Mouse (Mus musculus): Measurements from ENCODE around the gene Arrb2.
A peak's percentile ranks its signal among the peaks of the same experiment; 100 is the strongest.
"Not testable (repeated sequence)": the region's sequence is repeated elsewhere in the genome, so short reads cannot be mapped to it uniquely, and the experiment has no call there.

The Arrb2 gene

GRCm38 (mm10) chr11:70432048-70432894 is at the start of gene Arrb2:
Gene Arrb2 (plus strand): TSS chr11:70432635.
- peak; percentile 96 to 97 for DNase-seq (ENCODE audit: low spot score in 2 of 2)

- no peak for DNase-seq (ENCODE audit: low spot score in 2 of 2)
These were observed 48.3 kb upstream of the Arrb2 start for GRCm38 (mm10) chr11:70384136-70384535.

DNA sequence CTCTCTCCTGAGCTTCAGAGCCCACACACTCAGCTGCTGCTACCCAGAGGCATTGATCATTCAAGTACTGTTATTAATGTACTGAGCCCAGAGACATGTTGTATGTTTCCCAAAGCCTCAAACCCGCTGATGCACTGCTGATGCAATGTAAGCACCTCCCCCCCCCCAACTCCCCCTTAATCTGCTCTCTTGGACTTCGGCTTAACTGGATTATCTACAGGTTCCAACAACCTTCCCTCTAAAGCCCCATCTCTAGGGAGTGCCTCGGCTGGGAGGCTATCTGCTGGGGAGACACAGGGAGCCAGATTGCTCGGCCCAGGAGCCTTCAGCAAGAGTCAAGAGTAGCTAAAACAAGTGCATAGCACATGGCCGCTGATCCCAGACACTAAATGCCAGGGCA is 45.0 kb upstream of the Arrb2 start:
- no peak for DNase-seq (ENCODE audit: low spot score in 2 of 2)

- no peak for DNase-seq (ENCODE audit: low spot score in 2 of 2)
These were observed 43.0 kb upstream of the Arrb2 start for GRCm38 (mm10) chr11:70389421-70389820.

GRCm38 (mm10) chr11:70403598-70403997 is 28.8 kb upstream of the Arrb2 start:
- peak in 1 of 2 experiments; percentile 34 for DNase-seq (ENCODE audit: low spot score in 2 of 2)

- peak; percentile 76 to 85 for DNase-seq (ENCODE audit: low spot score in 2 of 2)
These were observed 22.7 kb upstream of the Arrb2 start, which contains the start of gene Pelp1 for GRCm38 (mm10) chr11:70409594-70410296. Gene Pelp1 (minus strand): TSS chr11:70410031.

DNA sequence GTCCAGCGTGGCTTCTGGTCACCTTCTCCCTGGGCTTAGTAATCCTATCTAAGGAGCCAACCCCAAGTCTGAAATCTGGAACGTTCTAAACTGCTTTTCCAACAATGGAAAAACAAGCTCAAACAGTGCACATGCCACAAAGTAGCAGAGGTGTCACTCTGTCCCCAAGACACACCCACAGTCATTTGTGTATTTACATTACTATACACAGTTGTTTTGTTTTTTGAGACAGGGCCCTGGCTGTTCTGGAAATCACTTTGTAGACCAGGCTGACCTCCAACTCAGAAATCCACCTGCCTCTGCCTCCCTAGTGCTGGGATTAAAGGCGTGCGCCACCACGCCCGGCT is 22.2 kb upstream of the Arrb2 start:
- no peak for DNase-seq (ENCODE audit: low spot score in 2 of 2)

DNA sequence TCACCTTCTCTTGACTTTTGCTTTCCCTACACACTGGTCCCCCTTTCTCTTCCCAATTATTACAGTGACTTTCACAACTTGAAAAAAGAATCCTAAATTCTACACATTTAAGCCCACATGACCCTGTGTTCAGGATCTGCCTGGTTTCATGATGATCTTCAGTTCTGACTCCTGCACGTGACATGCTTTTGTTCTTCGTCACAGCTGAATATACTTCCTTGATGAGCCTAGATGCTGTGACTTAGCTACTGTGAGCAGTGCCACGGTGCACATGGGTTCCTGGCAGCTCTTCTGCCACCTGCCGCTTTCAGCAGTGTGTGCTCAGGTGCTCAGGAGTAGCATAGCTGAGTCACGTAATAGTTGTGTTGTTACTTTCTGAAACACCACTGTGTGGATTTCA is 19.8 kb upstream of the Arrb2 start:
- DNase-seq (ENCODE audit: low spot score in 2 of 2) = no peak

DNA sequence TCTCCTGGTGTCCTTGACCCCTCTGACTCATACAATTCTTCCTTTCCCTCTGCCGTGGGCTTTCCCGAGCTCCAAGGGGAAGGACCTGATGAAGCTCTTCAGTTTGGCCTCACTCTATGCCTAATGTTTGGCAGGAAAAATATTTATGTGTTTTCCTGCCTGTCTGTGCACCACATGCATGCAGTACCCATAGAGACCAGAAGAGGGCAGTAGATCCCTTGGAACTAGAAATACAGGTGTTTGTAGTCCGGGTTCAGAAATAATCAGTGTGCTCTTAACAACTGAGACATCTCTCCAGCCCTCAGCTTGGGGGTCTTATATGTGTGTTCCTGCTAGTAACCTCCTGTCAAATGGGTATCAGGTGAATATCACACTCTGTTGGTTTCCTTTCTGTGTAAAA is 18.5 kb upstream of the Arrb2 start:
- DNase-seq (ENCODE audit: low spot score in 2 of 2) = peak in 1 of 2 experiments; percentile 79

DNA sequence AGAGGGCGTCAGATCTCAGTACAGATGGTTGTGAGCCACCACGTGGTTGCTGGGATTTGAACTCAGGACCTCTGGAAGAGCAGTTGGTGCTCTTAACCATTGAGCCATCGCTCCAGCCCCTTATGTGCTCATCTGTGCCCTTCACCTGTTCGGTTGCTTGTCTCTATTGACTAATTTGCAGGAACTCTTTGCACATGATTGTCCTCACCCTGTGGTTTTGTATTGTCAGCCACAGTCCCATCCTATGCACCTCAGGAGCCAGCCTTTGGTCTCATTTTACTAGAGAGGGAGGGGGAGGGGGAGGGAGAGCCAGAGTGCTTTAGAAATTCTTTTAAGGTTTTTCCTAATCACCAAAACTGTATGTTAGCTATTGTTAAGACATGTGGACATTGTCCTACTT is 14.2 kb upstream of the Arrb2 start:
- DNase-seq (ENCODE audit: low spot score in 2 of 2) = no peak

- DNase-seq (ENCODE audit: low spot score in 2 of 2) = no peak
These were observed 12.9 kb upstream of the Arrb2 start for GRCm38 (mm10) chr11:70419486-70419885.

GRCm38 (mm10) chr11:70426598-70426997 is 5.8 kb upstream of the Arrb2 start:
- DNase-seq (ENCODE audit: low spot score in 2 of 2) = not testable (repeated sequence)

- DNase-seq (ENCODE audit: low spot score in 2 of 2) = no peak
These were observed 861 bp upstream of the Arrb2 start for GRCm38 (mm10) chr11:70431574-70431973.

DNA sequence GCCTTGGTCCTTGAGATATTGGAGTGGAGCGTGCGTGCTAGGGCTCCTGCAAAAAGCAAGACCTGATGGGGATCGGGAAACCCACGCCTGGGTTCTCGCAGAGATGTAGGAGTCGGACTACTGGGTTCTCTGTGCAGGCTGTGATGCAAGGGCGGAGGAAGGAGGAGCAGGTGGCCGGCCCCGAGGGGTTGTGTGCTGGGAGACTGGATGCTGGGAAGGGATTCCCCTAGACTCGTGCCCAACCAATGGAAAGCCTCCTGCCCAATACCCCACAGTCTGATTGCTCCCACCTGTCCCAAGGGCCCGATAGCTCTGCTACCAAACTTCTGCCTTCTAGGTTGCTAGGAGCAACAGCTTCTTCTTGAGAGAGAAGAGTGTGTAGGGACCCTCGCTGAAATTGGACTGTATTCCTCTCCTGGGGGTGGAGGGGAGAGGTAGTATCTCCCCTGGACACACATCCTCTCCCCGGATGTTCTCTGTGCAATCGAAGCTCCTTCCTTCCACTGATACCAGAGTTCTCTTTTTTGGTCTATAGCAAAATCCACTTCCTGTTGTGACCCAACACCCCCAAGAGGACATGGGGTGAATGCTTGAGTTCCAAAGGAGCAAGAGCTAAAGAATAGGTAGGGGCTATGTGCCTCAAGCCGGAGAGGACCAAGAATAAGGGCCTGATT is 597 bp downstream of the Arrb2 start:
- DNase-seq (ENCODE audit: low spot score in 2 of 2) = peak in 1 of 2 experiments; percentile 63

GRCm38 (mm10) chr11:70433569-70433943 is 1.1 kb downstream of the Arrb2 start:
- no peak for DNase-seq (ENCODE audit: low spot score in 2 of 2)

DNA sequence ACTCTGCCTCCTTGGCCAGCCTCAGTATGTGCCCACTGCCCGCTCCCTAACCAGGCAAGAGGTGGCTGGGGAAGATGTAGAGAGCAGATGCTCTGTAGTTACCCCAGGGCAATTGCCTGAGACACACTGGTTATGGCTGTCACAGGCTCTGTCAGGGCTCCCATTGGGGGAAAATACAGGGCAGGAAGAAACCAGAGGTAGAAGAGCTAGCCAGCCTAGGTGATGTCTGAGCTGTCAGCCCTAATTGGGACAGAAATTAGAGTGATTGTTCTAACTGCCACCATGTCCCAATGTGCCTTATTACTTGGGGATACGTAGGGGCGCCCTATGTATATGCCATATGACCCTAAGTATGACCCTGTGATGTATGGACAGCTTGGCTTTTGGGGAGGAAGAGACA is 1.5 kb downstream of the Arrb2 start:
- DNase-seq (ENCODE audit: low spot score in 2 of 2) = no peak

- no peak for DNase-seq (ENCODE audit: low spot score in 2 of 2)
These were observed 3.0 kb downstream of the Arrb2 start for GRCm38 (mm10) chr11:70435476-70435875.

DNA sequence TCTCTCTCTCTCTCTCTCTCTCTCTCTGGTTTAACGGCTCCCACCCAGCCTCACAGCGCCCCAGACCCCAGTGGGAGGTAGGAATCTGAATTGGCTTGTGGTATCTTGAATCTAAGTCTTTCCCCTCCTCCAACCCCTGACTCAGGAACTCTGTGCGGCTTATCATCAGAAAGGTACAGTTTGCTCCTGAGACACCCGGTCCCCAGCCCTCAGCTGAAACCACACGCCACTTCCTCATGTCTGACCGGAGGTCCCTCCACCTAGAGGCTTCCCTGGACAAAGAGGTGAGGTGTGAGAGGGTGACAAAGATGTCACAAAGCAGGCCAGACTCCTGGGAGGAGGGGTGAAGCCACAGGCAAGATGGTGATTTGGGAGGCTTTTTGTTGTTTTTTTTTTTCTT is 5.0 kb downstream of the Arrb2 start:
- DNase-seq (ENCODE audit: low spot score in 2 of 2) = no peak

DNA sequence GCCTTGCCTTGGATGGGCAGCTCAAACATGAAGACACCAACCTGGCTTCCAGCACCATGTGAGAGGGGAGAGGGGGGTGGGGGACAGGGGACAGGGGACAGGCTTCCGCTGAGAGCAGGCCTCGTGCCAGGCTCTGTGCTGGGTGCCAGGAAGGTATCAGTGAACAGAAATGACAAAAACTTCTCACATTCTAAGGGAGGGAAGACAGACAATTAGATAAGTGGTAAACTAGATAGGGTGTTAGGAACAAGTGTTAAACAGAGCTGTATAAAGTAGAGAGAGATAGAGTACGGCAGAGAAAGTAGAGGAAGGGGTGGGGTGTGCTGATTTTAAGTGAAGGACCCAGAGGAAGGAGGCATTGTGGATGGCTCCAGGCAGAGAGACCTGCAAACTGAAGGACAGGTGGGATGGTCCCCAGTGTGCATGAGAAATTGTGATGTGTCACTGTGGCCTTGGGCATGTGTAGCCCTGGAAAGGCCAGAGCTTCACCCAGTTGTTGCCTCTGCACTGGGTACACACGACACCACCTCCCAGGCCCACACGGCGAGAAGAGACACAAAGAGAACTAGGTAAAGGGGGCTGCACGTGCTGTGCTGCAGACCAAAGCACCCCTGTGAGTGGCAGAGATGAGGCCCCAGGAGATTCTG is 6.4 kb downstream of the Arrb2 start:
- no peak for DNase-seq (ENCODE audit: low spot score in 2 of 2)

GRCm38 (mm10) chr11:70440637-70441036 is 8.2 kb downstream of the Arrb2 start:
- DNase-seq (ENCODE audit: low spot score in 2 of 2) = no peak

GRCm38 (mm10) chr11:70441882-70442281 is 9.4 kb downstream of the Arrb2 start:
- no peak for DNase-seq (ENCODE audit: low spot score in 2 of 2)

DNA sequence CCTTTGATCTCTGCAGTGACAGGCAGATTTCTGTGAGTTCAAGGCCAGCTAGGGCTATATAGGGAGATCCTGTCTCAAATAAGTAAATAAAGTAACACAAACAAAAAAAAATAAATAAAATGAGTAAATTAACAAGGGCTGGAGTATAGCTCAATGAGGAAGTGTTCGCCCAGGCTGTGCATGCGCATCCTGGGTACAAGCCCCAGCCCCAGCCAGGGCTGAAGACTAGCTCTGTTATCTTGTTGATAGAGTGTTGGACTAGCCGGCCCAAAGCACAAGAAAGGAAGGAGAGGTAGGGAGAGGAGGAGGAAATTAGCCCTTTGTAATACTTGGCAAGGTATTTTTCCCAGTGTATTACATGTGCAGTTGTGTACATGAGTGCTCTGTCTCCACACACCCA is 11.5 kb downstream of the Arrb2 start:
- DNase-seq (ENCODE audit: low spot score in 2 of 2) = no peak

All from left cerebral cortex, adult 9 months (tissue).